Mouse (Mus musculus): ENCODE results near the gene Fadd.

Gene Fadd

DNA sequence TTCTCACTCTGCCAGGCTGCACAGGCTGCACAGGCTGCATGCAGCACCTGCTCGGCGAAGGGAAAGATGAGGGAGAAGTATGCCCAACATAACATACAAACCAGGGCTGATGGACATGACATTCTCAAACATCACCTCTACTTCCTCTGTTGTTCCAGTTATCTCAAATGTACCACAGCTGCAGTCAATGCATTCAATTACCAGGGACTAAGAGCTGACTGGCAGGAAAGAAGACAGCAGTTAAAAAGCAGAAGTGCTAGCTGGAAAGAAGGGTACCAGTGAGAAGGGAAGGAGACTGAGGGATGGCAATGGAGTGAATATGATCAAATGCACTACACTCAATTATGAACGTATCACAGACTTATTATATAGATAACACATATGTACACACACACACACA is 45.9 kb downstream of the Fadd start:
- in situ Hi-C loops (cut with MboI, MseI), result no loop called here

DNA sequence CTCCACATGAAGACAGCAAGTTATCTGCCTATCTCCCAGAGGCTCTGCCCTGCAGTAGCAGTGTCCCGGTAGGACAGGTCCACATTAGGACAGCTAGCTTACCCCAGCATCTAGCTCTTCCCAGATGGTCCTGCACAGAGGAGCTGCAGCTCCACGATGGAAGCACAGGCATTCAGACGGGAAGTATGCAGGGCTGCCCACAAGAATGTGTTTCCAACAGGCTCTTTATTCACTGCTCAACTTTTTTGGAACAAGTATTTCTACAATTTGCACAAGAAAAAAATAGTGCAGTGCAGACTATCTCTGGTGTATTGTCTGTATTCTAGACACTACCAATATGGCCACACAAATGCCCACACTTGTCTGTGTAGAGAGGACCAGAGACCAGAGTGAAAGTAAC is 47.5 kb downstream of the Fadd start:
- in situ Hi-C loops (cut with MboI, MseI), result no loop called here

- in situ Hi-C loops (cut with MboI, MseI), result no loop called here
Observed at GRCm38 (mm10) chr7:144531585-144532378, 50.5 kb downstream of the Fadd start.

GRCm38 (mm10) chr7:144529851-144530250 is 52.4 kb downstream of the Fadd start:
- in situ Hi-C loops (cut with MboI, MseI), result no loop called here

DNA sequence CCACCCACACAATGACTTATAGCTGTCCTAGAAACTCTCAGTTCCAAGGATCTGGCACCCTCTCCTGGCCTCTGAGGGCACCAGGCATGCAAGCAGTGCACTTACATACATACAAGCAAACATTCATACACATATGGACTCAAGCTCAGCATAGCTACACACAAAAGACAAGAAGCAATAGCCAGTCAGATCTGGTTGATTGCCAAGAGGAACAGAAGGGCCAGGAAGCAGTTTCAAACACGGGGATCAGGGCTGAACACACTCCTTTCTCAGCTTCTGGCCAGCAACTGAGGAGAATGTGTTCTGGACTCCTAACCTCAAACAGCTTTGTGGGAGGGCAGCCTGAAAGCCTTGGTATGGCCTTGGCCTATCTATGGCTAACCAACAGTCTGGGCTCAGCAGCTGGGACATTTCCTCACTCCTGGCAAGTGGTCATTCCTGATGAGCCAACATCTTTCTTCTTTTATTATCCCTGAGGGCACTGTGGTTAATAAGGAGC is 54.5 kb downstream of the Fadd start:
- in situ Hi-C loops (cut with MboI, MseI), result no loop called here
